Mouse (Mus musculus): ENCODE results near the gene Sppl3. TPM values are rescaled to one million over a fixed set of nuclear protein-coding genes. Genes with fewer than 3 reads are reported as not detected.
"Not testable (repeated sequence)": the region's sequence is repeated elsewhere in the genome, so short reads cannot be mapped to it uniquely, and the experiment has no call there.

The Sppl3 gene
- polyA plus RNA-seq, 1 experiment from 2014 or later: 13.3 TPM

DNA sequence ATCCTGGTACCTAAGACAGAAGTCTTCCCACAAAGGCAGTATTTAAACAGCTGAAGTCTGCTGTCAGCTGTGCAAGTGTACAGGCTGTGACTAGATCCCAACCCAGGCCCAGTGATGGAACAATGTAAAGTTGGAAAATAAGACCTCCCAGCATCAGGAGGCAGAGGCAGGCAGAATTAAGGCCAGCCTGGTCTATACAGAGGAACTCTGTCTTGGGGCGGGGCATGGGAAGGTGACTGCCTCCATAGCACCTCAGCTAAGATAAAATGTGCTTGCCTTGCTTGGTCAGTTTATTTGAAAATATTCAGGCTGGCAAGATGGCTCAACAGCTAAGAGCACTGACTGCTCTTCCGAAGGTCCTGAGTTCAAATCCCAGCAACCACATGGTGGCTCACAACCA lies 59.5 kb downstream of the Sppl3 start:
- DNase-seq (ENCODE audit: extremely low spot score, low spot score): no peak
- Histone ChIP-seq H3K36me3 (replicated peaks) (peaks cover 17% of the 10 kb centered on the region), H3K27me3 (ENCODE audit: poor library complexity, severe bottlenecking) (no peaks in the 10 kb centered on the region), H3K4me1 (no peaks in the 10 kb centered on the region), H3K27ac (no peak overlapping the region), H3K4me3 (no peak overlapping the region), H3K9me3 (no peaks in the 10 kb centered on the region)
- WGBS: 96% methylated on average over 2 of the region's 2 CpGs

DNA sequence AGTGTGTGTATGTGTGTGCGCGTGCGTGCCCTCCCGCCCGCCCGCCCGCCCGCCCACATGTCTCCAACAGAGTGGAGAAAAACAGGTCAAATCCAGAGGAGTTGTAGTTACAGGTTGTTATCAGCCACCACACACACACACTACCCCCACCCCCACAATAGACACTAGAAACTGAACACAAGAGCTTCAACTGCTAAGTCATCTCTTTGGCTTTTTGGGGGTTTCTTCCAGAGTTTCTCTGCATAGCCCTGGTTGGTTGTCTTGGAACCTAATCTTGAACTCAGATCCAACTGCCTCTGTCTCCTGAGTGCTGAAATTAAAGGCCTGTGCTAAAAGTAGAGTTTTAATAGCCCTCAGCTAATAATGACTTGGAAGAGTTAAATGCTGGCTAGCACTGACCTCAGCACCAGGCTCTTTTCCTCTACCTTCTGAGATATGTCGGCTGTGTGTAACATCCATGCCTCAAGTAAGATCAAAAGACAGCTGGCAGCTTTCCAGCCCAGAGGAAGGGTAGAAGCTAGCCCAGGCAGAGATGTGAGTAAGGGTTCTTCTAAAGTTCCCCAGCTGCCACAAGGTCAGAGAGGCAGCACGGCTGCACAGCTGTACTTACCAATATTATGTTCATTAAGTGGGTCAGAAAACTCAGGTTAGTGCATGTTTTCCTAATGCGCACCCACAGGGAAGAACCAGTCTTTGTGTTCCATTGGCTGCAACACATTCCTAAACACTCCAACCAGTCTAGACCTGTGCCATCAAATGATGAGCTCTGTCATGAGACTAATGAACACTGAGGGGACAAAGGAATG lies 60.4 kb downstream of the Sppl3 start:
- H3K4me3 ChIP-seq: no peak overlapping the region
- peaks cover 21% of the 10 kb centered on the region for H3K36me3 ChIP-seq (replicated peaks)
- peak overlapping the region; percentile 26; the same call in 1 of the 2 replicates for H3K27ac ChIP-seq
- DNase-seq (ENCODE audit: extremely low spot score, low spot score): no peak
- H3K4me1 ChIP-seq: no peaks in the 10 kb centered on the region
- H3K9me3 ChIP-seq: no peaks in the 10 kb centered on the region
- no peaks in the 10 kb centered on the region for H3K27me3 ChIP-seq (ENCODE audit: poor library complexity, severe bottlenecking)
- 97% methylated on average over 11 of the region's 11 CpGs for WGBS

DNA sequence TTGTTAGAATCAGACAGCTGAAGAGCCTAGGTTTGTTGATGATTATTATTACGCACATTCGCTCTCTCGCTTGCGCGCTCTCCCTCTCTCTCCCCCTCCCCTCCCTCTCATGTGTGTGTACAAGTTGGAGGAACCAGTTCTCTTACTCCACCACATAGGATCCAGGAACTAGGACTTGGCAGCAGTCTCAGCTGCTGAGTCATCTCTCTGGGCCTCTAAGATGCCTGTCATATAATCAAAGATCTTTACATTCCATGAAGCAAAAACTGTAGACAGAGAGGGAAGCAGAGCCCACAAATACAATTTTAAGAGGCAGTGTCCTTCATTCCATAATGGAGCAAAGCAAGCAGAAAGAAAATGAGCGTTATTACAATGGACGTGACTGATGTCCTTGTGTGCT lies 61.2 kb downstream of the Sppl3 start:
- Histone ChIP-seq H3K4me3 (no peak overlapping the region), H3K4me1 (no peaks in the 10 kb centered on the region), H3K36me3 (replicated peaks) (peaks cover 27% of the 10 kb centered on the region), H3K9me3 (no peaks in the 10 kb centered on the region), H3K27me3 (ENCODE audit: poor library complexity, severe bottlenecking) (no peaks in the 10 kb centered on the region), H3K27ac (peak overlapping the region; percentile 40; the same call in 1 of the 2 replicates)
- 95% methylated on average over 7 of the region's 7 CpGs for WGBS
- DNase-seq (ENCODE audit: extremely low spot score, low spot score): no peak

DNA sequence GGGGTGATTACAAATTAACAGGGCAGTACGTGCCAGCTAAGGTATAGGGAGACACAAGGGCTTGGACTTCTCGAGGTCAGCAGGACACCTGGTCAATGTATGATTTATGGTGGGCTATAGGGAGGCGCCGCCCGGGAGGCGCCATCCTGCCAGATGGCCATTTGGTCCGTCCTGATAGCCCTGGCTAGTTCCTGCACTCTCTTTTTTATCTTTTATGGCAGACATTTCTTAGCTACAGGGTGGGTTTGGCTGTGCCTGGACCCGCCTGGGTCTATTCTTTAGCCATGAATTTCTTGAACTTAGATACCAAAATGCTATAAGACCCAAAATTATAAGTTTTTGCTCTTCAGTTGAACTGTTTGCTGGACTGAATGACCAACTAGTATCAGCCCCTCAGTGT lies 62.4 kb downstream of the Sppl3 start:
- H3K27ac ChIP-seq; H3K9me3 ChIP-seq; H3K4me1 ChIP-seq; H3K4me3 ChIP-seq; H3K27me3 ChIP-seq (ENCODE audit: poor library complexity, severe bottlenecking); DNase-seq (ENCODE audit: extremely low spot score, low spot score): not testable (repeated sequence)
- H3K36me3 ChIP-seq (replicated peaks): peaks cover 34% of the 10 kb centered on the region
- WGBS: 90% methylated on average over 8 of the region's 8 CpGs

DNA sequence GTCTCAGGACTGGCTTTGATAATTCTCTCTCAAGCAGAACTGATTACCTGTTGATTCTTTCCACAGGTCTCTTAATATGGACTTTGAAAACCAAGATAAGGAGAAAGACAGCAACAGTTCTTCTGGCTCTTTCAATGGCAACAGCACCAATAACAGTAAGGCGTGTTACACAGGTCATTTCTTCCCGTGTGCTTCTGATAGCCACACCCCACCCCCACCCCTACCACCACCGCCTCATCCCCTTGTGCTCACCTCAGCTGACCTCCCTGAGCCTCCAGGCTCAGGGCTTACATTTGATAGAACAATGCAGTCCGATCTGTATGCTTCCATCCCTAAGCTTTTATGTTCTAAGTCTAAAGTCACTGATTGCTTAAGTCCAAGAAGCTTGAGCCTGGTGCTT lies 63.8 kb downstream of the Sppl3 start:
- 87% methylated on average over 4 of the region's 4 CpGs for WGBS
- no peaks in the 10 kb centered on the region for H3K27me3 ChIP-seq (ENCODE audit: poor library complexity, severe bottlenecking)
- H3K27ac ChIP-seq: no peak overlapping the region
- no peak overlapping the region for H3K4me3 ChIP-seq
- H3K36me3 ChIP-seq (replicated peaks): peaks cover 34% of the 10 kb centered on the region
- H3K4me1 ChIP-seq: no peaks in the 10 kb centered on the region
- H3K9me3 ChIP-seq: no peaks in the 10 kb centered on the region
- no peak for DNase-seq (ENCODE audit: extremely low spot score, low spot score)

DNA sequence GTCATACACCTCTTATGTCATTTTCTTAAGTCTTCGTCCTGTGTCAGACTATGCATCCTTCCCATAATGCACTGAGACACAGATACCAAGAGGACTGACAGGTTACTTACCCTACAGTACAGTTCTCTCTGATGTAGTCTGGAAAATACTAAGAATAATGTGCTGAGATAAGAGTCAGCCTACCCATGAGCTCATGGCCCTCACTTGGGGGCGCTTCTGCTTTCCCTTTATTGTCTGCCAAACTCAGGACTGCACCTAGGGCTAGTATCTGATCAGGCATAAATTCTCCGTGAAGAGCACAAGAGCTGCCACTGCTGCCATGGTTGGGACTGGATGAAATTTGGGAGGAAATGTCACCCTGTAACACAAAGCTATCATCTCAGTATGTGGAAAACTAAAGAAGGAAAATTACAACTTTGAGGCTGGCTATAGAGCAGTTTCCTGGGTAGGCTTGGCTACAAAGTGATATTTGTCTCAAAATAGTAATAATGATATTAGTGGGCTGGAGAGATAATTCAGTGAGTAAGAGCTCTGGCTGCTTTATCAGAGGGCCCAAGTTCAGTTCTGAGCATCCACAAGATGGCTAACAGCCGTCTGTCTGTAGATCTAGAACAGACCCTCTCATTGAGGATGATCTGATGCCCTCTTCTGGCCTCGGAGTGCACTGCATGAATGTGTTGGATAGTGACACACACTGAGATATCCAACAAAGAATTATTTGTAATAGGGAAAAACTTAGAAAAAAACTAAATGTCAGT lies 65.4 kb downstream of the Sppl3 start:
- no peaks in the 10 kb centered on the region for H3K9me3 ChIP-seq
- 61% methylated on average over 5 of the region's 5 CpGs for WGBS
- H3K4me3 ChIP-seq: no peak overlapping the region
- H3K4me1 ChIP-seq: no peaks in the 10 kb centered on the region
- peaks cover 41% of the 10 kb centered on the region for H3K36me3 ChIP-seq (replicated peaks)
- DNase-seq (ENCODE audit: extremely low spot score, low spot score): peak; percentile 48
- no peak overlapping the region for H3K27ac ChIP-seq
- no peaks in the 10 kb centered on the region for H3K27me3 ChIP-seq (ENCODE audit: poor library complexity, severe bottlenecking)

DNA sequence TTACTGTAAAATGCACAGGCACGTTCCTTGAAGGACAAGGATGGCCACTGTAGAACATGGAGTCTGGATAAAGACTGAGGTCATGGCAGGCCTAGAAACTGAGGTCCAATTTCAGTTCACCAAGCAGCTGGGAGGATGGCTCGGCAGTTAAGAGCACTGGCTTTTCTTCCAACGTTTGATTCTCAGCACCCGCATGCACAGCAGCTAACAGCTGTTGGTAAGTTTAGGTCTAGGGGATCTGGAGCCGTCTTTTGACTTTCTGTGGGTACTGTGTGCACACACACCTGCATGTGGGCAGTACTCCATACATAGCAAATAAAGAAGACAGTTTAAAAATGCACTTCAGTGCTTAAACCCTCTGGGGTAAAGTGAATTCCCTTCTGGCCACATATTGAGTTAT lies 70.7 kb downstream of the Sppl3 start:
- Histone ChIP-seq H3K27ac (no peak overlapping the region), H3K36me3 (replicated peaks) (peaks cover 72% of the 10 kb centered on the region), H3K9me3 (no peaks in the 10 kb centered on the region), H3K4me1 (no peaks in the 10 kb centered on the region), H3K27me3 (ENCODE audit: poor library complexity, severe bottlenecking) (no peaks in the 10 kb centered on the region), H3K4me3 (no peak overlapping the region)
- 89% methylated on average over 5 of the region's 5 CpGs for WGBS
- no peak for DNase-seq (ENCODE audit: extremely low spot score, low spot score)

DNA sequence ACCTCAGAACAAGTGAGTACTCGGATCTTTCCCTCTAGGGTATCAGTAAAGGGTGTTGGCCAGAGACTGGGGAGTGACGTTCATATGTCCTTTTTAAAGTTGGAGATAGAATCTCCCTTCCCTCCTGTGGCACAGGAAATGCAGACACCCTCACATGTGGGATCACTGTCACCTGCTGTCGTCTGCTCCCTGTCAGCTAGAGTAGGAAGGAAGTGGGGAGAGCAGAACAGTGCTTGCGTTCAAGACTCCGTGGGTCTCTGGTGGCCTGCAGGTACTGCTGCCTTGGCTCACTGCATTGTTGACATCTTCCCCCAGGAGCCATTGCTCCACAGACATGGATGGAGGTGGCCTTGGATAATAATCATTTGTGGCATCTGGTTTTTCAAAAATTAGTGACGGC lies 72.6 kb downstream of the Sppl3 start:
- peaks cover 77% of the 10 kb centered on the region for H3K36me3 ChIP-seq (replicated peaks)
- H3K4me1 ChIP-seq: no peaks in the 10 kb centered on the region
- DNase-seq (ENCODE audit: extremely low spot score, low spot score): no peak
- WGBS: 90% methylated on average over 6 of the region's 6 CpGs
- H3K9me3 ChIP-seq: no peaks in the 10 kb centered on the region
- H3K27me3 ChIP-seq (ENCODE audit: poor library complexity, severe bottlenecking): no peaks in the 10 kb centered on the region
- H3K27ac ChIP-seq: no peak overlapping the region
- H3K4me3 ChIP-seq: no peak overlapping the region

DNA sequence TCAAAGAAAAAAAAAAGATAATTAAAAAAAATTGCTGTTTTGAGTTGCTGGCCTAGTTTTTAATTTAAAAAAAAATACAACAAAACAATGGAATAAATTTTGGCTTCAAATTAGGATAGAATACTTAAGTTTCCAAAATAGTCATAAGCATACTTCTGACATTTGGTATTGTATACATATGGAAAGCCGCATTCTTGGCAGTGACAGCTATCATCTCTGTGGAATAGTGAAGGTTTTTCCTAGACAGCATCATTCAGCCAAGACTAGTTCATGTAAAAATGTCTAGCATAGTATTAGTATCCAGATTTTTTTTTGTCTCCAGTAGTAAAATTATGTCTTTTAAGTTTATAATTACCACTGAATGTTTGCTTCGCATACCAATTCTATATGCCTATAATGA lies 74.7 kb downstream of the Sppl3 start:
- peaks cover 95% of the 10 kb centered on the region for H3K36me3 ChIP-seq (replicated peaks)
- WGBS: 98% methylated on average over 2 of the region's 2 CpGs
- no peak for DNase-seq (ENCODE audit: extremely low spot score, low spot score)
- no peaks in the 10 kb centered on the region for H3K4me1 ChIP-seq
- H3K27ac ChIP-seq: no peak overlapping the region
- H3K27me3 ChIP-seq (ENCODE audit: poor library complexity, severe bottlenecking): no peaks in the 10 kb centered on the region
- no peak overlapping the region for H3K4me3 ChIP-seq
- H3K9me3 ChIP-seq: no peaks in the 10 kb centered on the region

DNA sequence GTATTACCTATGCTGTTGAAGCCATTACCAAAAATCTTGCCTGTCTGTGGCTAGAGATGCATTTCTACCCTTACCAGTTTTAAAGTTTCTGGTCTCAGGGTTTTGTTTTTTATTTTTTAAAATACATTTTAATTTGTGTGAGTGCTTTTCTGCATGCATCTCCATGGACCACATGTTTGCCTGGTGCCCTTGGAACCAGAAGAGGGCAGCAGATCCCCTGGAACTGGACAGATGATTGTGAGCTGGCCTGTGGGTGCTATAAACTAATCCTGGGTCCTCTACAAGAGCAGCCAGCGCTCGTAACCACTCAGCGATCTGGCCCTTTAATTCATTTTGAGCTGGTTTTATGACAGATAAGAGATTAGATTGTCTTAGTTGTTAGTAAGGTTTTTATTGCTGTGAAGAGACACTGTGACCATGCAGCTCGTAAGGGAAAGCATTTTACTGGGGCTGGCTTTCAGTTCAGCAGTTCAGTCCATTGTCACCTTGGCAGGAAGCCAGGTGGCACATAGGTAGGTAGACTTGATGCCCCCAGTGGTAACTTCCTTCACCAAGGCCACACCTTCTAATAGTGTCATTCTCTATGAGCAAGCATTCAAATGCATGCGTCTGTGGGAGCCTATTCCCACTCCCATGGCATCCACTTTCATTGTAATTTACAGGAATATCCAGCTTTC lies 78.8 kb downstream of the Sppl3 start:
- 96% methylated on average over 5 of the region's 5 CpGs for WGBS

DNA sequence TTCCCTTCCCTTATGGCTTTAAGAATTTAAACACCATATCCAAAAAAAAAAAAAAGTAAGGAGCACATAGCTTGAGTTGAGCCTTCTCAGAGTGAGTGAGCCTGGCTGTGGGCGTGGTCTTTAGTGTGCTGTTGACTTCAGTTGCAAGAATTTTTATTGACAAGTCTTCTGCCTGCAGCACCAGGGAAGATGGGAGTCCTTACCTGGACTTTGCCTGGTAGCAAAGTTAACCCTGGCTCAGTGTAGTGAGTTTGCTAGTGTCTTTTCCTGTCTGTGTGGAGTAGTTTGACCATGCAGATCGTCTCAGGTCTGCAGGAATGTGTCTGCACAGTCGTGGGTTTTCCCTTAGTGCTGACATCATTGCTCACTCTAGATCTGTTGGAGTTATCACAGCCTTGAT lies 80.1 kb downstream of the Sppl3 start:
- no peaks in the 10 kb centered on the region for H3K4me1 ChIP-seq
- no peak overlapping the region for H3K27ac ChIP-seq
- WGBS: 85% methylated on average over 3 of the region's 3 CpGs

More for the DNA sequence above, 78.8 kb downstream of the Sppl3 start:
- Histone ChIP-seq H3K4me1 (no peaks in the 10 kb centered on the region), H3K27ac (no peak overlapping the region), H3K4me3 (no peak overlapping the region), H3K9me3 (no peaks in the 10 kb centered on the region), H3K36me3 (replicated peaks) (peaks cover 99% of the 10 kb centered on the region), H3K27me3 (ENCODE audit: poor library complexity, severe bottlenecking) (no peaks in the 10 kb centered on the region)
- DNase-seq (ENCODE audit: extremely low spot score, low spot score): no peak

DNA sequence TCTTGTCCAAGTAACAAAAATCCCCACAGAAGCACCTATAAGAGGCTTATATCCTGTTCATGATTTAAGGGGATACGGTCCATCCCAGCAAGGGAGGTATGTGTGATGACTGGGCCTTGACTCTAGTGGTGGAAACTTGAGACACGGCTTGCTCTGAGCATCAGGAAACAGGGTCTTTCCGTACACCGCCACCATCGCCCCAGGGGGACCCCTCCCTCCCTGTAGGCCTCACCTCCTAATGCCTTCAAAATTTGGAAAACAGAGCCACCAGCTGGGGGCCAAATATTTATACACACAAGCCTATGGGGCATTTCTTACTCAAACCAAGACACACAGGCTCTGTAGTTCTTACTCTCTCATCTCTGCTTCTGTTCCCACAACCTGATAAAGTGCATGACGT lies 80.8 kb downstream of the Sppl3 start:
- H3K4me3 ChIP-seq: no peak overlapping the region
- no peaks in the 10 kb centered on the region for H3K27me3 ChIP-seq (ENCODE audit: poor library complexity, severe bottlenecking)
- no peaks in the 10 kb centered on the region for H3K9me3 ChIP-seq
- no peak for DNase-seq (ENCODE audit: extremely low spot score, low spot score)
- no peaks in the 10 kb centered on the region for H3K4me1 ChIP-seq
- 92% methylated on average over 6 of the region's 6 CpGs for WGBS
- H3K27ac ChIP-seq: no peak overlapping the region
- peaks cover 99% of the 10 kb centered on the region for H3K36me3 ChIP-seq (replicated peaks)

More for the DNA sequence above, 80.1 kb downstream of the Sppl3 start:
- Histone ChIP-seq H3K4me3 (no peak overlapping the region), H3K36me3 (replicated peaks) (peaks cover 99% of the 10 kb centered on the region), H3K27me3 (ENCODE audit: poor library complexity, severe bottlenecking) (no peaks in the 10 kb centered on the region), H3K9me3 (no peaks in the 10 kb centered on the region)
- no peak for DNase-seq (ENCODE audit: extremely low spot score, low spot score)

DNA sequence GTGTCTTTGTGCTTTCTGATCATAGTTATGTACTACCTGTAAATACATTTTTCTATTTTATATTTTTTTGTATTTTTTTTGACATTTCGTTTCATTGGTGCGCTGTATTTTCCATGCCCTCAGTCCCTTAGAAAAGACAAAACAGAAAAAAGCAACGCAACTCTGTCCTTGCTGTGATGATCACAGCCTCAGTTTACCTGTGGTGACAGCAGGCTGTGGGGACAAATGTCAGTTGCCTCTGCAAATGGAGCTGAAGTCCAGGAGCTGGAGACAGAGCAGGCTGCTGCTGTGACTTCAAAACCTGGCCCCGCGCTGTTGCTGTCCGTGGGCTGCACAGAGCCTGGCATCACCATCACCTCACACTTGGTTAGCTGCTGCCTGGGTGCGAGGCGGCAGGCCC lies 87.3 kb downstream of the Sppl3 start, which contains the start of gene Gm10401:
Gene Gm10401 (minus strand): TSS at position 101 of the 400 bp plus-strand sequence.
- 98% methylated on average over 8 of the region's 8 CpGs for WGBS
- H3K27me3 ChIP-seq (ENCODE audit: poor library complexity, severe bottlenecking): no peaks in the 10 kb centered on the region
- no peak for DNase-seq (ENCODE audit: extremely low spot score, low spot score)

More for the DNA sequence above, 87.3 kb downstream of the Sppl3 start, which contains the start of gene Gm10401:
- Histone ChIP-seq H3K4me3 (no peak within 1 kb of the TSS), H3K4me1 (no peaks in the 10 kb centered on the region), H3K36me3 (replicated peaks) (peaks cover 96% of the 10 kb centered on the region), H3K27ac (no peak within 1 kb of the TSS), H3K9me3 (no peaks in the 10 kb centered on the region)
